Mouse (Mus musculus) inflammation-experienced regulatory T-cells (primary cell): ENCODE results near the gene Abcb6. TPM values are rescaled to one million over a fixed set of nuclear protein-coding genes. Genes with fewer than 3 reads are reported as not detected.

Source experiments
- polyA plus RNA-seq, 2 experiments: library from polyadenylated mRNA; unstranded; fragments of 100-300 nt; shearing (Covaris generic); gene quantifications; one replicate each; pipeline ENCODE4 v1.2.1; 2017

Gene Abcb6
- polyA plus RNA-seq, result 1 to 10 TPM; 4.8 to 7.3 TPM

GRCm38 (mm10) chr1:75180105-75180590, at the start of gene Abcb6:
Gene Abcb6 (minus strand): TSS chr1:75180392.

DNA sequence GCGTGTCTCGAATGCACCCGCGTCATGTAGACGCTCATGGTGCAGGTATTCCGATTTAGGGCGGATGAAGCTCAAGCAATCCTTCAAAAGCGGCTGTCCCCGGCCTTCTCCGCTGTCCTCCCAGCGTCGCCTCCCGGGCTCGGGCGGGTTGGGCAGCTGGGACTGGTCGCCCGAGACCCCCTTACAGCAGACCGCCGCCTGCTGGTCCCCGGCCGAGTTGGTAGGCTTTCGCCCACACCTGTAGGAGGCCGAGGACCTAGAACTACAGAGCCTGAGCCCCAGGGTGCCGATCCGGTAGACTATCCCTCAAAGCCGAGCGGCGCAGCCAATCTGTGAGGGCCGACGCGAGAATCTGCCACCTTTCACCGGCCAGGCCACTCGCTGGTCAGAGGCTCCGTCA, 39.3 kb upstream of the Abcb6 start, which contains the start of gene Tuba4a:
Gene Tuba4a (minus strand): TSS at position 335 of the 400 bp plus-strand sequence.

DNA sequence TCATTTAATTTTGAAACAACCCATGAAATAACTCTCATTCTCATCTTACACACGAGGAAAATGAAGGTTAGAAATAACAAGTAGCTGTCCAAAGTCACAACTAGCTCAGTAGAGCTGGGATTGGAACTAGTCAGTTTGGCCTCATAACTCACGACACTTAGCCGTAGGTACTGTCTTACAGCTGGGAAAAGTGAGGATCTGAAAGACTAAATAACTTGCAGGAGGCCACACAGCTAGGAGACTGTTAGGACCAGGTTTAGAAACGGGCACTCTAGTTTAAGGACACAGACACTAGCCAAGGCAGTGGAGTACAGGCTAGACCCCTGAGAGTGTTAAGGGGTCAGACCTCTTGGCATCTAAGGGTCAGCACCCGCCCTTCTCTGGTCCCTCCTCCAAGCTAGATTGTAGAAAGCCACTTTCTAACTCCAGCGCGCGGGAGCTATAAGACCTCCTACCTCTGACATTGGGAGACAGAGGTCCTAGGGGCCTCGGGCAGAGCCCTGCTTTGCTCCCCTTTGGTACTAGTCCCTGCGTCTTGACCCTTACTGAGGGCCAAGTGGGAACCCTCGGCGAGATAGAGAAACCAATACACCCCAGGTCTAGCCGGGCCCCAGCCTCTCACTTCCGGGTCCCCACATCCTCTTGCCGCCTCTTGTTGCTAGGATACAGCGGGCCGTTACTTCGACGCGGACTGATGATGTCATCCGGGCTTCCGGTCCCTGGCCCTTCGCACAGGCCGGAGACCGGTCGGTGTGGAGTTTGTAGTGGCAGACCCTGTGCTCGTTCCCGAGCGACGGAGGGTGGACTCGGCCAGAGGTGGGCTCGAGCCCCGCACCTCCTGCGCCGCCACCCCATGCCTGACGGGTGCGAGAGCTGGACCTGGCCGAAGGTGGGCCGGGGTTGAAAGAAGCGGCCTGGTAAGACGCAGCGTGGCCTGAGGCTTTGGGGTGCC, 30.2 kb upstream of the Abcb6 start, which contains the start of the genes Glb1l and Stk16:
Gene Glb1l (minus strand): TSS at position 678 of the 952 bp plus-strand sequence.
Gene Stk16 (plus strand): TSS at position 703 of the 952 bp plus-strand sequence.

DNA sequence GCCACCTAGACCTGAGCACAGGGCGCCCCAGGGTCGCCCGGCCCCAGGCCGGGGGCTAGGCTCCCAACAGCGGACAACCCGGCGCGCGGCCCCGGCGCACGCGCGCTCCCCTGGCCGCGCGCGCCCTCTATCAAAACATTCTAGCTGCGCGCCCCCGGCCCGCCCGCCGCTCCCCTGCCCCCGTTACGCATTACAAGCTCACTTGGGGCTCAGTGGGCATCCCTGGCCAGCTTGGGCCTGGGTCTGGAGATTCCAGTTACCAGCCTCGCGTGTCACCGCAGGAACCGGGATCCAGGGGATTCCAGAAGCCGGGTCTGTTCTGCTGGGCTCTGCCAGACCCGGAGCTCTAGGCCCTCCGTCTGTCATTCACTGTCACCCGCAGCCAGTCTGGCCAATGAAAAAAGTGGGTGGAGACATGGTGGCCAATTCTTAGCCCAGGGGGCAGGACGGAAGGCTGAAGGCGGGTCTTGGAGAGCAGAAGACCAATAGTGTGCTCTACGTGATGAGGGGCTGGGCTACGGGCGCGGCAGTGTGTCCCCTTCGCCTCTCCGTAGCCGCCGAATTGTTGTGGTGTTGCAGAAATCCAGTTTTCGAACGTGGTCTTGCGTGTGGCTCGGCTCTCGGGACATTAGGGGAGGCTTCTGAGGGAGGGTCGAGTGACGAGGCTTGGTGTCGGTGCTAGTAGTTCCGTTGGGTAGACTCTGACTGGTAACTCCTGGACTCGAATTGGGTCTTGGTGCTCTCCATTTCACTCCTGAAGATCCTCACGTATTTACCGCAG, 11.6 kb upstream of the Abcb6 start, which contains the start of the genes Ankzf1 and Atg9a:
Gene Ankzf1 (plus strand): TSS at position 530 of the 781 bp plus-strand sequence.
Gene Atg9a (minus strand): TSS at position 575 of the 781 bp plus-strand sequence.

DNA sequence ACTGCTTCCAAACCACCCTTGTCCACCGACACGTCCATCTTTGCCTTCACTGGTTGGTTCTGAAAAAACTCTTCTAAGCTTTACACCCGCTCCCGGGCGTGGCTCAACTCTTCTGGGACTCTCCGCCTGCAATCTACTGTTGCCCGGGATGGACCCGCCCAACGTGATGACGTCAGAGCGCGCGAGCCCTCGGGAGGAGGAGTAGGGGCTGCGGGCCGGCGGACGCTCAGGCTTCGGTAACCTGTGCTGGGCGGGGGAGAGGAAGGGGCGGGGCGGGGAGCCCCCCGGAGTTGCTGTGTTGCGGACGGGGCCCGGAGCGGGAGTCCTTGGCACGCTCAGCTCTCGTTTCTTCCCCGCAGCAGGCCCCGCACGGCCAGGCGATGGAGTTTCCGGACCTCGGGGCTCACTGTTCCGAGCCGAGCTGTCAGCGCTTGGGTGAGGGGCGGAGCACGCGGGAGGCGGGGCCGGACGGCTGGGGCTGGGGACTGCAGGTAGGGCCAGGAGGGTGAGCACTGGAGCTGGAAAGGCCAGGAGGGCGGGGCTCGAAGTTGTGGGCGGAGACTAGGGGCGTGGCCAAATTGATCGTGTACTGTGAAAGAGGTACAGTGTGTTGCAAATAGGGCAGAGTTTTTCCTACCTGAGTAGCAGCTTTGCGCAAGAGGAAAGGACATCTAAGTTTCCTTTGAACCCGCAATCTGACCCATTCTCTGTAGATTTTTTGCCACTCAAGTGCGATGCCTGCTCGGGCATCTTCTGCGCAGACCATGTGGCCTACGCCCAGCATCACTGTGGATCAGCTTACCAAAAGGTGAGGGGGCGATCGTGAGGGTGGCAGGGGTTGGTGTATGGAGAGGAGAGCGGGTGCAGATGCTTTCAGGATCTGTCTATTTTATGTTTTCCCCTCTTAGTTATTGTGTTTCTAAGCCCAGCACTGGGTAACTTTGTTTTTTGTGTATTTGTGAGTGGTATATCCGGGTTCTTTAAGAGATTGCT, 11.4 kb downstream of the Abcb6 start, which contains the start of gene Zfand2b:
Gene Zfand2b (plus strand): TSS at position 175 of the 993 bp plus-strand sequence.

GRCm38 (mm10) chr1:75142301-75143261, 37.6 kb downstream of the Abcb6 start, which contains the start of the genes Cnppd1 and Retreg2:
Gene Cnppd1 (minus strand): TSS chr1:75142711.
Gene Retreg2 (plus strand): TSS chr1:75142778.

GRCm38 (mm10) chr1:75133421-75134207, 46.6 kb downstream of the Abcb6 start, which contains the start of gene Slc23a3:
Gene Slc23a3 (minus strand): TSS chr1:75133890.

GRCm38 (mm10) chr1:75124346-75125321, 55.6 kb downstream of the Abcb6 start, which contains the start of gene Nhej1:
Gene Nhej1 (minus strand): TSS chr1:75125200.

Other genes starting within 250 kb of the Abcb6 start
- under 1 TPM; 0.06 to 0.83 TPM for gene Cfap65, start 244.8 kb downstream of the Abcb6 start, polyA plus RNA-seq
- gene Ihh, start 228.7 kb downstream of the Abcb6 start, polyA plus RNA-seq, result under 1 TPM; 0.23 to 0.78 TPM
- gene Nhej1, start 55.2 kb downstream of the Abcb6 start, polyA plus RNA-seq, result 10 to 100 TPM in 1 of 2 experiments, 1 to 10 TPM in 1; 8.1 to 18.7 TPM
- gene Slc23a3, start 46.5 kb downstream of the Abcb6 start, polyA plus RNA-seq, result 1 to 10 TPM in 1 of 2 experiments, under 1 TPM in 1; 0.42 to 1.1 TPM
- gene Cnppd1, start 37.7 kb downstream of the Abcb6 start, polyA plus RNA-seq, result 100 to 1,000 TPM; 146 to 163 TPM
- 100 to 1,000 TPM; 122 TPM for gene Retreg2, start 37.6 kb downstream of the Abcb6 start, polyA plus RNA-seq
- gene Zfand2b, start 11.7 kb downstream of the Abcb6 start, polyA plus RNA-seq, result 10 to 100 TPM; 68.6 to 80.7 TPM
- 10 to 100 TPM; 38.6 to 47.7 TPM for gene Ankzf1, start 11.8 kb upstream of the Abcb6 start, polyA plus RNA-seq
- gene Atg9a, start 11.8 kb upstream of the Abcb6 start, polyA plus RNA-seq, result 10 to 100 TPM; 17.2 to 18.1 TPM
- gene Glb1l, start 30.4 kb upstream of the Abcb6 start, polyA plus RNA-seq, result 10 to 100 TPM in 1 of 2 experiments, 1 to 10 TPM in 1; 9.9 to 18.9 TPM
- gene Stk16, start 30.4 kb upstream of the Abcb6 start, polyA plus RNA-seq, result 100 to 1,000 TPM in 1 of 2 experiments, 10 to 100 TPM in 1; 97.8 to 128 TPM
- gene Tuba4a, start 39.5 kb upstream of the Abcb6 start, polyA plus RNA-seq, result 100 to 1,000 TPM; 268 to 351 TPM
- 1 to 10 TPM in 1 of 2 experiments, not detected in 1; 2.1 TPM for gene A630095N17Rik, start 51.7 kb upstream of the Abcb6 start, polyA plus RNA-seq
- gene Dnajb2, start 56.0 kb upstream of the Abcb6 start, polyA plus RNA-seq, result 10 to 100 TPM; 41.1 to 41.7 TPM
- gene Ptprn, start 84.1 kb upstream of the Abcb6 start, polyA plus RNA-seq, result under 1 TPM; 0.28 to 0.32 TPM
- not detected for gene Resp18, start 98.0 kb upstream of the Abcb6 start, polyA plus RNA-seq
- gene Dnpep, start 137.6 kb upstream of the Abcb6 start, polyA plus RNA-seq, result 10 to 100 TPM; 63.9 to 69.7 TPM
- under 1 TPM in 1 of 2 experiments, not detected in 1; 0.77 TPM for gene Des, start 179.9 kb upstream of the Abcb6 start, polyA plus RNA-seq
- gene Speg, start 194.9 kb upstream of the Abcb6 start, polyA plus RNA-seq, result 1 to 10 TPM in 1 of 2 experiments, under 1 TPM in 1; 0.95 to 5.6 TPM